Mouse (Mus musculus) CH12.LX (cell line): ENCODE measurements around the gene Wnk4. TPM values are rescaled to one million over a fixed set of nuclear protein-coding genes. Genes with fewer than 3 reads are reported as not detected.
A peak's percentile ranks its signal among the peaks of the same experiment; 100 is the strongest.

Experiments used
- DNase-seq: peaks from one replicate; pipeline ENCODE4 v3.0.0-alpha.2; 2013; ENCODE audit errors: extremely low read depth
- H3K27ac ChIP-seq: 2 replicates; pipeline ENCODE4 v1.5.1; 2012; ENCODE audit warnings: low read depth, mild to moderate bottlenecking, control low read depth, moderate library complexity; ENCODE audit not compliant: insufficient read depth
- H3K27me3 ChIP-seq: replicated peaks from 2 replicates; pipeline ENCODE3; 2012; ENCODE audit warnings: inconsistent platforms
- H3K36me3 ChIP-seq, 2 experiments: replicated peaks in 1 of 2; 2 replicates each; pipeline versions ENCODE3 to v1.6.1; 2012; ENCODE audit warnings: inconsistent platforms in 1 of 2, low read length in 1 of 2, mild to moderate bottlenecking in 1 of 2, mixed read lengths in 1 of 2, moderate library complexity in 1 of 2; ENCODE audit not compliant: control insufficient read depth in 1 of 2, insufficient read depth in 1 of 2
- H3K4me1 ChIP-seq, 2 experiments: 2 replicates each; pipeline ENCODE4 v1.6.1; 2012; ENCODE audit warnings: inconsistent platforms in 1 of 2, moderate library complexity in 1 of 2; ENCODE audit not compliant: insufficient read depth in 2 of 2, control insufficient read depth in 1 of 2
- H3K4me2 ChIP-seq: 2 replicates; pipeline ENCODE4 v1.6.1; 2012; ENCODE audit warnings: low read depth, mild to moderate bottlenecking, control low read depth; ENCODE audit not compliant: poor library complexity, insufficient read depth, severe bottlenecking
- H3K4me3 ChIP-seq, 3 experiments: fragments of 150-350 bp in 1 of 3; sonication (generic) in 1 of 3; replicated peaks in 1 of 3; 2 replicates each; pipeline versions ENCODE3 to v1.5.1; 2011 to 2012; ENCODE audit warnings: low read depth in 2 of 3, low read length in 2 of 3, mild to moderate bottlenecking in 2 of 3, moderate library complexity in 2 of 3, control low read depth in 1 of 3, improper control_type of control experiment in 1 of 3, inconsistent platforms in 1 of 3, mixed read lengths in 1 of 3; ENCODE audit not compliant: poor library complexity in 1 of 3
- H3K79me2 ChIP-seq: replicated peaks from 2 replicates; pipeline ENCODE4 v1.6.1; 2012; ENCODE audit warnings: mild to moderate bottlenecking, moderate library complexity; ENCODE audit not compliant: control insufficient read depth, poor library complexity, insufficient read depth, severe bottlenecking; ENCODE audit errors: extremely low read depth
- H3K9ac ChIP-seq: 2 replicates; pipeline ENCODE4 v1.6.1; 2012; ENCODE audit warnings: low read depth, mild to moderate bottlenecking, control low read depth, moderate library complexity; ENCODE audit not compliant: insufficient read depth
- H3K9me3 ChIP-seq: replicated peaks from 2 replicates; pipeline ENCODE3; 2012; ENCODE audit warnings: low read length, inconsistent platforms, mixed read lengths
- BHLHE40 ChIP-seq: IDR thresholded peaks from 2 replicates; pipeline ENCODE4 v1.6.1; 2011; ENCODE audit warnings: mild to moderate bottlenecking, low read depth, low read length, improper control_type of control experiment
- CHD1 ChIP-seq: IDR thresholded peaks from 2 replicates; pipeline ENCODE4 v1.6.1; 2012; ENCODE audit warnings: low read depth, low read length, improper control_type of control experiment, inconsistent platforms
- EP300 ChIP-seq: IDR thresholded peaks from 2 replicates; pipeline ENCODE4 v1.6.1; 2011; ENCODE audit warnings: low read length, improper control_type of control experiment
- HCFC1 ChIP-seq: IDR thresholded peaks from 2 replicates; pipeline ENCODE4 v1.6.1; 2012; ENCODE audit warnings: low read depth, mild to moderate bottlenecking, inconsistent platforms, low read length, improper control_type of control experiment
- IRF4 ChIP-seq: IDR thresholded peaks from 2 replicates; pipeline ENCODE4 v1.6.1; 2014; ENCODE audit warnings: low read depth, mild to moderate bottlenecking, inconsistent platforms, low read length, improper control_type of control experiment
- MAFK ChIP-seq: IDR thresholded peaks from 2 replicates; pipeline ENCODE4 v1.6.1; 2011; ENCODE audit warnings: low read length, improper control_type of control experiment; ENCODE audit not compliant: insufficient replicate concordance
- MAZ ChIP-seq: IDR thresholded peaks from 2 replicates; pipeline ENCODE4 v1.6.1; 2012; ENCODE audit warnings: low read depth, mild to moderate bottlenecking, inconsistent platforms, low read length, improper control_type of control experiment, moderate library complexity
- MXI1 ChIP-seq: IDR thresholded peaks from 2 replicates; pipeline ENCODE4 v1.6.1; 2011; ENCODE audit warnings: mild to moderate bottlenecking, low read depth, low read length, improper control_type of control experiment
- MYC ChIP-seq: IDR thresholded peaks from 2 replicates; pipeline ENCODE4 v1.6.1; 2011; ENCODE audit warnings: low read depth, mild to moderate bottlenecking, improper control_type of control experiment, low read length
- NELFE ChIP-seq: IDR thresholded peaks from 2 replicates; pipeline ENCODE4 v1.6.1; 2011; ENCODE audit warnings: low read depth, low read length, improper control_type of control experiment
- NRF1 ChIP-seq: IDR thresholded peaks from 2 replicates; pipeline ENCODE4 v1.6.1; 2014; ENCODE audit warnings: low read depth, mild to moderate bottlenecking, inconsistent platforms, low read length, improper control_type of control experiment, moderate library complexity
- POLR2A ChIP-seq: IDR thresholded peaks from 2 replicates; pipeline ENCODE4 v1.6.1; 2011; ENCODE audit warnings: low read depth, mild to moderate bottlenecking, improper control_type of control experiment, low read length
- POLR2AphosphoS2 ChIP-seq: IDR thresholded peaks from 2 replicates; pipeline ENCODE4 v1.6.1; 2011; ENCODE audit warnings: low read depth, low read length, improper control_type of control experiment
- RAD21 ChIP-seq: IDR thresholded peaks from 2 replicates; pipeline ENCODE4 v1.6.1; 2011; ENCODE audit warnings: low read depth, mild to moderate bottlenecking, low read length, improper control_type of control experiment, moderate library complexity
- TBP ChIP-seq: conservative IDR thresholded peaks from 2 replicates; pipeline ENCODE4 v1.6.1; 2011; ENCODE audit warnings: low read depth, low read length, improper control_type of control experiment
- USF1 ChIP-seq: IDR thresholded peaks from 2 replicates; pipeline ENCODE4 v1.6.1; 2014; ENCODE audit warnings: low read depth, mild to moderate bottlenecking, inconsistent platforms, low read length, improper control_type of control experiment
- ZC3H11A ChIP-seq: IDR thresholded peaks from 2 replicates; pipeline ENCODE4 v1.6.1; 2012; ENCODE audit warnings: low read depth, mild to moderate bottlenecking, inconsistent platforms, low read length, improper control_type of control experiment
- ZKSCAN1 ChIP-seq: IDR thresholded peaks from 2 replicates; pipeline ENCODE4 v1.6.1; 2012; ENCODE audit warnings: low read depth, inconsistent platforms, low read length, improper control_type of control experiment, borderline replicate concordance
- ZMIZ1 ChIP-seq: IDR thresholded peaks from 2 replicates; pipeline ENCODE4 v1.6.1; 2012; ENCODE audit warnings: low read depth, mild to moderate bottlenecking, inconsistent platforms, low read length, improper control_type of control experiment
- ZNF384 ChIP-seq: IDR thresholded peaks from 2 replicates; pipeline ENCODE4 v1.6.1; 2012; ENCODE audit warnings: low read depth, low read length, improper control_type of control experiment, inconsistent platforms
- dilution Hi-C: fragments of 300-500 bp; cut with MboI; formaldehyde crosslinking; loops from 2 replicates; pipeline ENCODE4 v1.14.3; 2020; ENCODE audit warnings: low sequenced_read_pairs; ENCODE audit not compliant: extremely low pct_unique_long_range_greater_than_20kb, extremely low pct_ligation_motif_present
- in situ Hi-C: fragments of 300-500 bp; cut with MboI; formaldehyde crosslinking; loops from 3 replicates; pipeline ENCODE4 v1.14.3; 2019; ENCODE audit warnings: low sequenced_read_pairs, low pct_ligation_motif_present, low pct_unique_long_range_greater_than_20kb, mixed read lengths
- polyA plus RNA-seq: library from polyadenylated mRNA; unstranded; fragments of >175 nt; gene quantifications from 2 replicates; pipeline ENCODE4 v1.2.1, GENCODE M21; 2012; ENCODE audit warnings: low read depth; ENCODE audit not compliant: insufficient read length
- total RNA-seq, 2 experiments: library from RNA; depleted of rRNA; stranded (reverse); fragments of 300-350 nt in 1 of 2; fragments of >200 nt in 1 of 2; gene quantifications; 2 replicates each; pipeline ENCODE4 v1.2.3; 2012 to 2014

Gene Wnk4
- total and polyA plus RNA-seq, 3 experiments = 0.85 to 7.8 (median 0.90) TPM

DNA sequence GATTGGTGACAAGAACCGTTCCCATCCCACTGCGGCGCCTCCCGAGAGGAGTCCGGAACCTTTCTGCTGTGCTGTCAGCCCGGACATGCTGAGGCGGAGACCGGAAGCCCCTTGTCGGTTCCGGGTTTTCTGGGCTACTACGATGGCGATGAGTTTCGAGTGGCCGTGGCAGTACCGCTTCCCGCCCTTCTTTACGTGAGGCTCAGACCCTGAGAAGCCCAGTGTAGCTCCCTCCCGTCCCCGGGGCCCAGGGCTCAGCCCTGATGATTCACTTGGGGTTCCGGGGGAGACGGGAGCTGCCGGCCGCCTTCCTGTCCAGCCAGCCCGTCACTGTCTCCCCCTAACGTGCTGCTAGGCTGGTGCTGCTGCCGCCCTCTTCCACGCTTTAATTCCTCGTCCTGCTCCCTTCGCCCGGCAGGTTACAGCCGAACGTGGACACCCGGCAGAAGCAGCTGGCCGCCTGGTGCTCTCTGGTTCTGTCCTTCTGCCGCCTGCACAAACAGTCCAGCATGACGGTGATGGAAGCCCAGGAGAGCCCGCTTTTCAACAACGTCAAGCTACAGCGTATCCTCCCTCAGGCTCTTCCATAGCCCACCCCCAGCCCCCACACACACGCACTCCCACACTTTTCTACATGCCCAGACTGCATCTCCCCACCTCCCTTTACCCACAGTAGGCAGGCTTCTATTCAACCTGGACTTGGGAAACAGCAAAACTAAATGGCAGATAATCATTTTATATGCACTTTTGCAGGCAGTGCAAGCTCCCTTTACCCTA lies 6.6 kb upstream of the Wnk4 start, which contains the start of gene Vps25 (continued):
- TF ChIP-seq POLR2A = peak; percentile 98
- TF ChIP-seq, all 38 proteins: peak for 27

DNA sequence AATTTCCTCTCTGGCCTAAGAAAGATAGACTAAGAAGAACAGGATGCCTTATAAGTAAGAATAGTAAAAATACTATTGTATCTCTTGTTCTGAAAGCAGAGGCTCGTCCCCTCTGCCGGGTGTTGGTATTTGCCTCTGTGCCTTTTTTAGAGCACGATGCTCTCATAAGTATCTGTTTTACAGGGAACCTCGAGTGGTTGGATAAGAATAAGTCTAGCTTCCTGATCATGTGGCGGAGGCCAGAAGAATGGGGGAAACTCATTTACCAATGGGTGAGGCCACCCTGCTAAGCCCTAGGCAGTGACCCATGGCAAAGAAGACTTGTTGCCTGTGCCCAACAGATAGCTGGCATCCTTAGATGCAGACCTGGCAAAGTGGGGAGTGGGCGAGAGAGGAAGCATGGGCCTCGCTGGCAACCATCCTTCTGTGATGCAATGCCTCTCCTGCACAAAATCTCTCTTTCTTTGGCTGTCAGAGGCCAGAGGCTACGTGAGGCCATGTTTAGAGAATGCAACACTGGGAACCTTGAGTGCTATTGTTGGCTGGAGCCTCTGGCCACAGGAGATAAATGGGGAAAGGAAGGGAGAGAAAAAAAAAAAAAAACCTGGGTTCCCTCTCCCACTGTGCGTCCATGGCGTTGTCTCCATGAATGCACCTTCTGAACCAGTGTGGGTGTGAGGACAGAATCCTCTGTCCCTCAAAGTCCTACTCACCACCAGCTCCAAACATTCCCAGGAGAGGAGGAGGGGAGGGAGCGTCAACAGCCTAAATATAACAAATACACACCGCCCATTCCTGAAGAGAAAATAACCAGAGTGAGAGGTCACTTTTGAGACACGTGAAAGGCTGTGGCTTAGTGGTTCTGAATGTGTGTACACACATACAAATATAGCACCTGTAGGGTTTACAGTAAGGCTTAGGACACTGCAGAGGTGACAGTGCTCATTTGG lies 4.3 kb upstream of the Wnk4 start:
- Histone ChIP-seq H3K4me3 (no peak overlapping the region), H3K4me2 (no peak overlapping the region), H3K27ac (no peak overlapping the region), H3K27me3 (peaks cover 5% of the 10 kb centered on the region), H3K9ac (no peak overlapping the region), H3K9me3 (no peaks in the 10 kb centered on the region), H3K79me2 (peaks cover 12% of the 10 kb centered on the region), H3K4me1 (peaks cover 4 to 54% of the 10 kb centered on the region in 2 experiments; a peak in 3 of 4 replicates), H3K36me3 (peaks cover 27 to 51% of the 10 kb centered on the region in 2 experiments)
- in situ Hi-C loops (no loop called here), dilution Hi-C loops (no loop called here)
- DNase-seq = no peak
- TF ChIP-seq MYC (no peak), MAFK (no peak), ZNF384 (no peak), ZMIZ1 (no peak), CHD1 (no peak)

DNA sequence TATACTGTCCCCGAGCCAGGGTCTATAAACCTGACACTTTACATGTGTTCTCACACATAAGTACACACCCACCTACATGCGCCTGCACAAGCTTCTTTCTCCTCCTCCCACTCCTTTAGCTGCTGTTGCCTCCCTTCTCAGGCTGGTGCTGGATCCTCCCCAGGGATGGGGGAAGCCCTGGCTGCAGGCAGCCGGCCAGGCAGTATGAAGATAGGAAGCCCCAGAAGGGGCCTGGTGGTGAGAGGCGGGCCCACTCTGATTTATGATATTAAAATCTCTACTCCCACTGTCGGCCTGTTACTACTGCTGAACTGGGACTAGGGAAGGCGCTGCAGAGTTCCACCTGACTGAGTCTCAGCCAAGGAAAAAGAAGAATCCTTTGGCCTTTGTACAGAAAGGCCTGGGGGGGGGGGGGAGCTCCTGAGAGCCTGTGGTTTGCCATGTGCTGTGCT lies 1.1 kb upstream of the Wnk4 start:
- peaks cover 4 to 45% of the 10 kb centered on the region in 2 experiments; a peak in 3 of 4 replicates for H3K4me1 ChIP-seq
- in situ Hi-C loops (no loop called here), dilution Hi-C loops (no loop called here)
- no peak overlapping the region for H3K4me2 ChIP-seq
- DNase-seq = no peak
- H3K27me3 ChIP-seq = no peaks in the 10 kb centered on the region
- no peak overlapping the region for H3K9ac ChIP-seq
- H3K36me3 ChIP-seq = peaks cover 27 to 75% of the 10 kb centered on the region in 2 experiments
- no peak overlapping the region for H3K27ac ChIP-seq
- no peaks in the 10 kb centered on the region for H3K9me3 ChIP-seq
- no peak overlapping the region for H3K4me3 ChIP-seq
- peaks cover 7% of the 10 kb centered on the region for H3K79me2 ChIP-seq
- TF ChIP-seq TBP = no peak
- no peak for TF ChIP-seq RAD21
- TF ChIP-seq ZMIZ1 = no peak
- TF ChIP-seq ZC3H11A = no peak
- TF ChIP-seq CHD1 = no peak
- TF ChIP-seq IRF4 = no peak
- TF ChIP-seq MAZ = no peak
- TF ChIP-seq HCFC1 = no peak
- no peak for TF ChIP-seq MAFK
- no peak for TF ChIP-seq ZKSCAN1
- TF ChIP-seq ZNF384 = no peak
- TF ChIP-seq NRF1 = no peak
- no peak for TF ChIP-seq EP300
- no peak for TF ChIP-seq BHLHE40
- TF ChIP-seq USF1 = no peak
- no peak for TF ChIP-seq POLR2AphosphoS2
- no peak for TF ChIP-seq NELFE
- no peak for TF ChIP-seq MXI1
